Mouse (Mus musculus): ENCODE results near the gene Tepp. TPM values are rescaled to one million over a fixed set of nuclear protein-coding genes. Genes with fewer than 3 reads are reported as not detected.

The Tepp gene
- total RNA-seq (2023), result not detected

GRCm38 (mm10) chr8:95310342-95310970 lies at the start of gene Tepp:
Tepp (plus strand) TSS chr8:95310566.

GRCm38 (mm10) chr8:95306431-95306830 lies 3.9 kb upstream of the Tepp start, which contains the start of gene Cngb1:
Cngb1 (minus strand) TSS chr8:95306585.

GRCm38 (mm10) chr8:95331720-95332436 lies 21.5 kb downstream of the Tepp start, which contains the start of the genes Zfp319 and Usb1:
Zfp319 (minus strand) TSS chr8:95331950.
Usb1 (plus strand) TSS chr8:95332284.

GRCm38 (mm10) chr8:95352151-95352870 lies 41.9 kb downstream of the Tepp start, which contains the start of gene Mmp15:
Mmp15 (plus strand) TSS chr8:95352268.

Other genes starting within 250 kb of the Tepp start
- 10 to 100 TPM; 15.4 to 18.8 TPM for gene Katnb1, start 229.4 kb upstream of the Tepp start, total RNA-seq (2023)
- 1 to 10 TPM; 4.2 to 4.5 TPM for gene Kifc3, start 107.8 kb upstream of the Tepp start, total RNA-seq (2023)
- gene Cngb1, start 4.0 kb upstream of the Tepp start, total RNA-seq (2023), result not detected
- 10 to 100 TPM; 25.2 to 26.2 TPM for gene Zfp319, start 21.4 kb downstream of the Tepp start, total RNA-seq (2023)
- 10 to 100 TPM; 53.7 to 58.1 TPM for gene Usb1, start 21.7 kb downstream of the Tepp start, total RNA-seq (2023)
- under 1 TPM in 1 of 2 experiments, not detected in 1; 0.21 TPM for gene Mmp15, start 41.7 kb downstream of the Tepp start, total RNA-seq (2023)
- gene Cfap20, start 124.3 kb downstream of the Tepp start, total RNA-seq (2023), result 100 to 1,000 TPM in 1 of 2 experiments, 10 to 100 TPM in 1; 97.6 to 101 TPM
- 10 to 100 TPM; 84.3 to 92.1 TPM for gene Csnk2a2, start 179.5 kb downstream of the Tepp start, total RNA-seq (2023)
- not detected for gene Ccdc113, start 223.5 kb downstream of the Tepp start, total RNA-seq (2023)

All from B cell, adult 67 days (primary cell).